Mouse (Mus musculus): ENCODE data around the gene D6Wsu163e.
A peak's percentile ranks its signal among the peaks of the same experiment; 100 is the strongest.

Gene D6Wsu163e

GRCm38 (mm10) chr6:126939487-126940171 is at the start of gene D6Wsu163e, which contains the start of gene Rad51ap1:
D6Wsu163e (plus strand) TSS chr6:126939962.
Rad51ap1 (minus strand) TSS chr6:126939587.
- DNase-seq, result peak; percentile 95

GRCm38 (mm10) chr6:126907378-126907777 is 32.4 kb upstream of the D6Wsu163e start:
- DNase-seq, result no peak

- DNase-seq, result no peak
Observed at GRCm38 (mm10) chr6:126907876-126908275, 31.9 kb upstream of the D6Wsu163e start.

GRCm38 (mm10) chr6:126910727-126911126 is 29.0 kb upstream of the D6Wsu163e start:
- no peak for DNase-seq

- no peak for DNase-seq
Observed at GRCm38 (mm10) chr6:126914928-126915327, 24.8 kb upstream of the D6Wsu163e start.

GRCm38 (mm10) chr6:126921111-126921881 is 18.5 kb upstream of the D6Wsu163e start, which contains the start of gene Dyrk4:
Dyrk4 (minus strand) TSS chr6:126921839.
- DNase-seq, result no peak

GRCm38 (mm10) chr6:126932896-126933295 is 6.9 kb upstream of the D6Wsu163e start:
- DNase-seq, result no peak

GRCm38 (mm10) chr6:126938047-126938446 is 1.7 kb upstream of the D6Wsu163e start:
- DNase-seq, result no peak

GRCm38 (mm10) chr6:126938853-126939486 is 792 bp upstream of the D6Wsu163e start:
- DNase-seq, result no peak

GRCm38 (mm10) chr6:126940451-126940850 is 689 bp downstream of the D6Wsu163e start:
- DNase-seq, result no peak

GRCm38 (mm10) chr6:126948336-126948735 is 8.6 kb downstream of the D6Wsu163e start:
- DNase-seq, result no peak

- peak; percentile 70 for DNase-seq
Observed at GRCm38 (mm10) chr6:126955734-126956133, 16.0 kb downstream of the D6Wsu163e start.

GRCm38 (mm10) chr6:126961371-126962018 is 21.7 kb downstream of the D6Wsu163e start:
- DNase-seq, result no peak

- no peak for DNase-seq
Observed at GRCm38 (mm10) chr6:126962709-126963108, 22.9 kb downstream of the D6Wsu163e start.

- no peak for DNase-seq
Observed at GRCm38 (mm10) chr6:126963426-126963825, 23.7 kb downstream of the D6Wsu163e start.

GRCm38 (mm10) chr6:126966241-126967026 is 26.7 kb downstream of the D6Wsu163e start:
- no peak for DNase-seq

GRCm38 (mm10) chr6:126981539-126982234 is 41.9 kb downstream of the D6Wsu163e start:
- DNase-seq, result no peak

GRCm38 (mm10) chr6:126993676-126994075 is 53.9 kb downstream of the D6Wsu163e start:
- DNase-seq, result no peak

GRCm38 (mm10) chr6:126995494-126995893 is 55.7 kb downstream of the D6Wsu163e start:
- no peak for DNase-seq

- no peak for DNase-seq
Observed at GRCm38 (mm10) chr6:126996399-126996798, 56.6 kb downstream of the D6Wsu163e start.

- DNase-seq, result no peak
Observed at GRCm38 (mm10) chr6:127005646-127006045, 65.9 kb downstream of the D6Wsu163e start.

- DNase-seq, result no peak
Observed at GRCm38 (mm10) chr6:127006551-127006950, 66.8 kb downstream of the D6Wsu163e start.

Measured in kidney, adult 18-20 months (tissue).